Mouse (Mus musculus): Measurements from ENCODE around the gene Zfp664.

- TF ChIP-seq CTCF (IDR thresholded peaks at IDR 0.05; ENCODE audit: low read depth, low read length) (no peak), POLR2A (IDR thresholded peaks at IDR 0.05; ENCODE audit: borderline replicate concordance, low read depth, low read length) (no peak)
Measured at GRCm38 (mm10) chr5:124843386-124843785, 19.1 kb upstream of the Zfp664 start.

Data from bone marrow macrophage, adult 2 months (primary cell).